Mouse (Mus musculus): ENCODE measurements around the gene Tm7sf2. TPM values are rescaled to one million over a fixed set of nuclear protein-coding genes. Genes with fewer than 3 reads are reported as not detected.
A peak's percentile ranks its signal among the peaks of the same experiment; 100 is the strongest.

Tm7sf2 gene
- total and polyA plus RNA-seq, 3 experiments: 7.6 to 13.1 TPM; not detected in 1

DNA sequence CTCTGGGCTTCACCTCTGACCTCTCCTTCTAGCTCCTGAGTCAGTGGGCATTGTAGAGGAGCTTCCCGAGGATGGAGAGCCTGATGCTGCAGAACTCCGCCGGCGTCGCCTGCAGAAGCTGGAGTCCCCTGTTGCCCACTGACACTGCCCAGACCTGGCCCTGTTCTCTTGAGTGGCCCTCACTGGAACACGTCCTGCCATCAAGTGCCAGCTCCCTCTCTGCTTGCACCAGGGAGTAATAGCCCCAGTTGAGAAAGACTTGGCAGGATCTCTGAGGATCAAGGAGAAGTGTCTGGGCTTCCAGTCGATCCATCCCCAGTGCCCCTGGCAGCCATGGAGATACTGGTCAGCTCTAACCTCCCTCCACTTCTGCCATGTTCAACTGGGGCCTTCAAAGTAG, 15.7 kb downstream of the Tm7sf2 start:
- no peak for DNase-seq (ENCODE audit: low read depth, low spot score)
- Histone ChIP-seq H3K4me1 (ENCODE audit: control insufficient read depth in 1 of 2, insufficient read depth in 2 of 2, low read length in 2 of 2) (peaks cover 0 to 22% of the 10 kb centered on the region in 2 experiments; a peak in 1 of 4 replicates), H3K9ac (ENCODE audit: control insufficient read depth, low read depth, low read length, poor library complexity, severe bottlenecking) (no peak overlapping the region), H3K27me3 (ENCODE audit: control insufficient read depth in 1 of 2, insufficient read depth in 2 of 2, low read length in 2 of 2) (no peaks in the 10 kb centered on the region), H3K79me2 (ENCODE audit: control insufficient read depth, insufficient read depth, low read length, poor library complexity) (peaks cover 29% of the 10 kb centered on the region), H3K36me3 (ENCODE audit: control insufficient read depth in 1 of 2, insufficient read depth in 2 of 2, low read length in 2 of 2) (peaks cover 7 to 19% of the 10 kb centered on the region in 2 experiments; a peak in 3 of 4 replicates), H3K9me3 (replicated peaks; ENCODE audit: insufficient read depth, low read length) (no peaks in the 10 kb centered on the region), H3K4me3 (ENCODE audit: control insufficient read depth in 1 of 2, insufficient read depth in 1 of 2, low read depth in 2 of 2, low read length in 2 of 2) (no peak overlapping the region), H3K27ac (ENCODE audit: control insufficient read depth, low read depth, low read length) (no peak overlapping the region)
- no peak for TF ChIP-seq GABPA (IDR thresholded peaks at IDR 0.05; ENCODE audit: low read depth, low read length)
- no peak for TF ChIP-seq GATA1 (IDR thresholded peaks at IDR 0.05; ENCODE audit: low read depth, low read length)
- no peak for TF ChIP-seq SMC3 (IDR thresholded peaks at IDR 0.05; ENCODE audit: low read depth, low read length)
- no peak for TF ChIP-seq ELF1 (IDR thresholded peaks at IDR 0.05; ENCODE audit: low read depth, low read length)
- TF ChIP-seq JUND (IDR thresholded peaks at IDR 0.05; ENCODE audit: low read depth, low read length): no peak
- TF ChIP-seq POLR2A (IDR thresholded peaks at IDR 0.05; ENCODE audit: control insufficient read depth in 1 of 2, insufficient read depth in 1 of 2, low read depth in 1 of 2, low read length in 2 of 2, poor library complexity in 1 of 2): no peak
- TF ChIP-seq TCF12 (IDR thresholded peaks at IDR 0.05; ENCODE audit: low read depth, low read length): no peak
- no peak for TF ChIP-seq UBTF (IDR thresholded peaks at IDR 0.05; ENCODE audit: borderline replicate concordance, insufficient read depth, low read depth, low read length)
- TF ChIP-seq MYB (IDR thresholded peaks at IDR 0.05; ENCODE audit: low read depth, low read length): no peak
- TF ChIP-seq POLR2AphosphoS5 (IDR thresholded peaks at IDR 0.05; ENCODE audit: borderline replicate concordance, low read depth, low read length): no peak
- no peak for TF ChIP-seq POLR2AphosphoS2 (IDR thresholded peaks at IDR 0.05; ENCODE audit: low read length)
- TF ChIP-seq TAL1 (IDR thresholded peaks at IDR 0.05; ENCODE audit: low read length): no peak

DNA sequence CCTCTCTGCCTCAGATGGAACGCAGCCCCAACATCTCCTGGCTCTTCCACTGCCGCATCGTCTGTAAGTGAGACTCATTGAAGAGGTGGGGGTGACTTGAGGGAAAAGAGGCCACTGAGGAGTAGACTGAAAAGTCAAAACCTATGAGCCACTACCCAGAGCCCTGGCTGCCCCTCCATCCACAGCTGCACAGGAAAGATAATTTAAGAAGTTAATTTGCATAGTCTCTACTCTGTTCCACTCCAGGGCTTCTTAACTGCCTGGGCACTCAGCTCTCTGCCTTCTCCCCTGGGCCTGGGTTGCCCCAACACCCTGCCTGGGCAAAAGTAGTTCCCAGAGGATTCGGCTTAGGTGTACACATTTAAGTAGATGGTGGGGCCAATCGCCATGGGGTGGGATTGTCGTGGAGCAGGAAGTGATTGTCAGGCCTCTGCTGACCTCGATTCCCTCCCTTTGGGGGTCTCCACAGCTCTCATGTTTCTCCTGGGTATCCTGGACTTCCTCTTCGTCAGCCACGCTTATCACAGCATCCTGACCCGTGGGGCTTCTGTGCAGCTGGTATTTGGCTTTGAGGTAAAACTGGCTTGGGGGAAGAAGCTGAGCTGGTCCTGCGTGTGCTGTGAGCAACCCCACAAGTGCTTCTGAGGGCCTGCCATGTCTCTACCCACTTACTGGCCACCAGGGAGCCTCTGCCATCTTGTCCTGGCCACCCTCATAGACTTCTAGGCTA, 19.3 kb downstream of the Tm7sf2 start:
- no peaks in the 10 kb centered on the region for H3K27me3 ChIP-seq (ENCODE audit: control insufficient read depth in 1 of 2, insufficient read depth in 2 of 2, low read length in 2 of 2)
- DNase-seq (ENCODE audit: low read depth, low spot score): peak; percentile 42
- H3K27ac ChIP-seq (ENCODE audit: control insufficient read depth, low read depth, low read length): no peak overlapping the region
- H3K79me2 ChIP-seq (ENCODE audit: control insufficient read depth, insufficient read depth, low read length, poor library complexity): peaks cover 23% of the 10 kb centered on the region
- no peak overlapping the region for H3K9ac ChIP-seq (ENCODE audit: control insufficient read depth, low read depth, low read length, poor library complexity, severe bottlenecking)
- no peaks in the 10 kb centered on the region for H3K9me3 ChIP-seq (replicated peaks; ENCODE audit: insufficient read depth, low read length)
- H3K4me3 ChIP-seq (ENCODE audit: control insufficient read depth in 1 of 2, insufficient read depth in 1 of 2, low read depth in 2 of 2, low read length in 2 of 2): no peak overlapping the region
- H3K4me1 ChIP-seq (ENCODE audit: control insufficient read depth in 1 of 2, insufficient read depth in 2 of 2, low read length in 2 of 2): peaks cover 3 to 23% of the 10 kb centered on the region in 2 experiments; a peak in 3 of 4 replicates
- peaks cover 5 to 12% of the 10 kb centered on the region in 2 experiments; a peak in 2 of 4 replicates for H3K36me3 ChIP-seq (ENCODE audit: control insufficient read depth in 1 of 2, insufficient read depth in 2 of 2, low read length in 2 of 2)
- TF ChIP-seq TAL1 (IDR thresholded peaks at IDR 0.05; ENCODE audit: low read length): peak; percentile 82
- TF ChIP-seq ZKSCAN1 (IDR thresholded peaks at IDR 0.05; ENCODE audit: low read depth, low read length): no peak

DNA sequence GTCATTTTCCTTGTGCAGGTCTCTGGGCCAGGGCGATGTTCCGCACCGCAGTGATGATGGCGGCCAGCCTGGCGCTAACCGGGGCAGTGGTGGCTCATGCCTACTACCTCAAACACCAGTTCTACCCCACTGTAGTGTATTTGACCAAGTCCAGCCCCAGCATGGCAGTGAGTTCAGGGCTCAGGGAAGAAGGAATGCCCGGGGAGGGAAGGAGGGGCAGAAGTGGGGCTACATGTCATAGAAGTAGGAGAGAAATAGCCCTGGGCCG, 20.3 kb downstream of the Tm7sf2 start:
- Histone ChIP-seq H3K9ac (ENCODE audit: control insufficient read depth, low read depth, low read length, poor library complexity, severe bottlenecking) (peak overlapping the region; percentile 73), H3K4me3 (ENCODE audit: control insufficient read depth in 1 of 2, insufficient read depth in 1 of 2, low read depth in 2 of 2, low read length in 2 of 2) (peak overlapping the region; percentile 61 to 81), H3K27me3 (ENCODE audit: control insufficient read depth in 1 of 2, insufficient read depth in 2 of 2, low read length in 2 of 2) (no peaks in the 10 kb centered on the region), H3K9me3 (replicated peaks; ENCODE audit: insufficient read depth, low read length) (no peaks in the 10 kb centered on the region), H3K4me1 (ENCODE audit: control insufficient read depth in 1 of 2, insufficient read depth in 2 of 2, low read length in 2 of 2) (peaks cover 3 to 23% of the 10 kb centered on the region in 2 experiments; a peak in 3 of 4 replicates), H3K79me2 (ENCODE audit: control insufficient read depth, insufficient read depth, low read length, poor library complexity) (peaks cover 23% of the 10 kb centered on the region), H3K36me3 (ENCODE audit: control insufficient read depth in 1 of 2, insufficient read depth in 2 of 2, low read length in 2 of 2) (peaks cover 5 to 12% of the 10 kb centered on the region in 2 experiments; a peak in 2 of 4 replicates), H3K27ac (ENCODE audit: control insufficient read depth, low read depth, low read length) (peak overlapping the region; percentile 90)
- TF ChIP-seq CHD1 (IDR thresholded peaks at IDR 0.05; ENCODE audit: low read depth, low read length) (no peak), E2F4 (IDR thresholded peaks at IDR 0.05; ENCODE audit: borderline replicate concordance, low read depth, low read length) (no peak), POLR2AphosphoS2 (IDR thresholded peaks at IDR 0.05; ENCODE audit: low read length) (no peak), HCFC1 (IDR thresholded peaks at IDR 0.05; ENCODE audit: low read depth, low read length) (no peak), BHLHE40 (IDR thresholded peaks at IDR 0.05; ENCODE audit: borderline replicate concordance, low read depth, low read length) (no peak), TBP (IDR thresholded peaks at IDR 0.05; ENCODE audit: low read depth, low read length) (no peak), GABPA (IDR thresholded peaks at IDR 0.05; ENCODE audit: low read depth, low read length) (no peak), USF1 (IDR thresholded peaks at IDR 0.05; ENCODE audit: low read depth, low read length) (no peak), MXI1 (IDR thresholded peaks at IDR 0.05; ENCODE audit: low read depth, low read length) (no peak), ZC3H11A (IDR thresholded peaks at IDR 0.05; ENCODE audit: low read depth, low read length) (no peak), ZMIZ1 (IDR thresholded peaks at IDR 0.05; ENCODE audit: low read depth, low read length) (no peak; the same call in 1 of the 2 replicates), POLR2A (IDR thresholded peaks at IDR 0.05; ENCODE audit: control insufficient read depth in 1 of 2, insufficient read depth in 1 of 2, low read depth in 1 of 2, low read length in 2 of 2, poor library complexity in 1 of 2) (no peak), MAZ (IDR thresholded peaks at IDR 0.05; ENCODE audit: low read depth, low read length) (no peak), ELF1 (IDR thresholded peaks at IDR 0.05; ENCODE audit: low read depth, low read length) (no peak), UBTF (IDR thresholded peaks at IDR 0.05; ENCODE audit: borderline replicate concordance, insufficient read depth, low read depth, low read length) (no peak), TCF12 (IDR thresholded peaks at IDR 0.05; ENCODE audit: low read depth, low read length) (no peak), MAX (IDR thresholded peaks at IDR 0.05; ENCODE audit: low read length) (no peak)
- no peak for DNase-seq (ENCODE audit: low read depth, low spot score)

All from MEL (cell line).